Mouse (Mus musculus): ENCODE measurements around the gene Gm5965.

DNA sequence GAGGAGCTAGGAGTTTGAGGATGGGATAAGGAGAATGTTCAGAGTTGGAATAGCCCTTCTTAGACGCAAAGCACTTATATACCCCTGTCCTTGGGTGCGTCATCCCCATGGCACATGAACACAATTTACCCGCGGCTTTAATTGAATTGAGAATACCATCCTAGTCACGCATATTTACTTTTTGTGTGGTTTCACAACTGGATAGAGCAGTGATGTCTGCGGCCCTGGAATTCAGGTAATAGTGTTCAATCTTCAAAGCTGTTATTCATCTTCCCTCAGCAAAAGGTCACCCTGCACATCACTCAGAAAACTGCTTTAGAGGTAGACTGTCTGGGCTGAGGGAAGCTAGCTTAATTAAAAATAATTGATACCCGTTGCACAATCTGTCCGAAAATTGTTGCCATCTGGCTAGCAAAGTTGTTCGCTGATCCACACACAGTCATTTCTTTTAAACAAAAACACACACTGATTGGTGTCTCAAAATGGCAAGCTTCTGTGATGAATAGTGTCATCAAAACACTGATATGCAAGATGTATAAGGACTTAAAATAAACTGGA is 48.5 kb downstream of the Gm5965 start, which contains the start of gene Krtap14:
- TF ChIP-seq CTCF (IDR thresholded peaks at IDR 0.05; ENCODE audit: control insufficient read depth, insufficient read depth, insufficient read length) (no peak), CEBPB (IDR thresholded peaks at IDR 0.05; ENCODE audit: low read depth) (no peak), USF1 (IDR thresholded peaks at IDR 0.05; ENCODE audit: low read depth) (no peak), MAX (IDR thresholded peaks at IDR 0.05) (no peak)

Measured in C2C12 (cell line).